Mouse (Mus musculus) spleen, adult 2 months (tissue): ENCODE data around the gene Junb. TPM values are rescaled to one million over a fixed set of nuclear protein-coding genes. Genes with fewer than 3 reads are reported as not detected.

ENCODE experiments used
- DNase-seq, 2 experiments: peaks; one replicate each; pipeline versions ENCODE4 v3.0.0 to v3.0.0-alpha.2; 2012 to 2021; ENCODE audit warnings: low spot score in 2 of 2, low read depth in 1 of 2
- H3K27ac ChIP-seq: fragments of 200-500 bp; 2 replicates; pipeline ENCODE4 v1.5.1; 2012; ENCODE audit warnings: low read length, inconsistent platforms; ENCODE audit not compliant: insufficient read depth
- H3K27me3 ChIP-seq: fragments of 200-500 bp; 2 replicates; pipeline ENCODE4 v1.6.1; 2012; ENCODE audit warnings: mild to moderate bottlenecking, moderate library complexity, low read length, inconsistent platforms; ENCODE audit not compliant: control insufficient read depth, insufficient read depth
- H3K36me3 ChIP-seq: fragments of 200-500 bp; 2 replicates; pipeline ENCODE4 v1.6.1; 2012; ENCODE audit warnings: mild to moderate bottlenecking, low read length, inconsistent platforms; ENCODE audit not compliant: control insufficient read depth, insufficient read depth
- H3K4me1 ChIP-seq: fragments of 200-500 bp; 2 replicates; pipeline ENCODE4 v1.6.1; 2011; ENCODE audit warnings: inconsistent platforms; ENCODE audit not compliant: control insufficient read depth, insufficient read depth, insufficient read length
- H3K4me3 ChIP-seq: fragments of 200-500 bp; 2 replicates; pipeline ENCODE4 v1.5.1; 2011; ENCODE audit warnings: mild to moderate bottlenecking, inconsistent platforms; ENCODE audit not compliant: insufficient read depth, insufficient read length; ENCODE audit errors: extremely low read depth
- CTCF ChIP-seq: fragments of 200-500 bp; IDR thresholded peaks from 2 replicates; pipeline ENCODE4 v1.5.1; 2011; ENCODE audit warnings: mild to moderate bottlenecking, inconsistent platforms; ENCODE audit not compliant: insufficient read depth, insufficient read length, insufficient replicate concordance; ENCODE audit errors: extremely low read depth
- POLR2A ChIP-seq: fragments of 200-500 bp; IDR thresholded peaks from 2 replicates; pipeline ENCODE4 v1.6.1; 2011; ENCODE audit warnings: low read depth, low read length, inconsistent platforms
- WGBS: fragments of 180-500 bp; shearing (Covaris S2); methylation state at CpG from one replicate; pipeline ENCODE4 v1.1.7; 2018; 5-methylcytosine and 5-hydroxymethylcytosine counted together
- polyA plus RNA-seq: library from polyadenylated mRNA; depleted of rRNA; stranded (reverse); fragments of >200 nt; gene quantifications from 2 replicates; pipeline ENCODE4 v1.2.3, GENCODE M21; 2012

Junb gene
- polyA plus RNA-seq, 1 experiment: 89.2 TPM

- H3K27ac ChIP-seq: no peak overlapping the region
- H3K27me3 ChIP-seq: no peaks in the 10 kb centered on the region
- H3K36me3 ChIP-seq: peaks cover 15% of the 10 kb centered on the region
- H3K4me3 ChIP-seq: no peak overlapping the region
- peaks cover 6% of the 10 kb centered on the region; the same call in 1 of the 2 replicates for H3K4me1 ChIP-seq
- 93% methylated on average over 3 of the region's 3 CpGs for WGBS
- TF ChIP-seq CTCF (no peak), POLR2A (no peak)
- no peak for DNase-seq
These were observed 43.1 kb upstream of the Junb start for GRCm38 (mm10) chr8:85021514-85022055.

GRCm38 (mm10) chr8:85017209-85017608, 38.7 kb upstream of the Junb start:
- H3K36me3 ChIP-seq: peaks cover 15% of the 10 kb centered on the region
- 87% methylated on average over 5 of the region's 5 CpGs for WGBS

GRCm38 (mm10) chr8:85016724-85017123, 38.2 kb upstream of the Junb start:
- no peak for TF ChIP-seq POLR2A
- no peak for TF ChIP-seq CTCF
- H3K36me3 ChIP-seq: peaks cover 15% of the 10 kb centered on the region
- no peak for DNase-seq
- H3K4me3 ChIP-seq: no peak overlapping the region
- H3K4me1 ChIP-seq: no peaks in the 10 kb centered on the region; the same call in 1 of the 2 replicates
- WGBS: 81% methylated on average over 10 of the region's 10 CpGs
- H3K27ac ChIP-seq: no peak overlapping the region
- H3K27me3 ChIP-seq: peaks cover 6% of the 10 kb centered on the region

More at GRCm38 (mm10) chr8:85017209-85017608, 38.7 kb upstream of the Junb start:
- Histone ChIP-seq H3K4me3 (no peak overlapping the region), H3K27ac (no peak overlapping the region), H3K27me3 (peaks cover 6% of the 10 kb centered on the region), H3K4me1 (no peaks in the 10 kb centered on the region; the same call in 1 of the 2 replicates)
- TF ChIP-seq POLR2A (no peak), CTCF (no peak)
- no peak for DNase-seq

- H3K36me3 ChIP-seq: peaks cover 12% of the 10 kb centered on the region
- WGBS: 64% methylated on average over 2 of the region's 2 CpGs
- no peak for TF ChIP-seq CTCF
- no peak for TF ChIP-seq POLR2A
- DNase-seq: no peak
- peaks cover 8% of the 10 kb centered on the region for H3K27me3 ChIP-seq
- peak within 1 kb of the TSS; percentile 41; the same call in 1 of the 2 replicates for H3K4me3 ChIP-seq
- no peaks in the 10 kb centered on the region; the same call in 1 of the 2 replicates for H3K4me1 ChIP-seq
- no peak within 1 kb of the TSS for H3K27ac ChIP-seq
These were observed 35.9 kb upstream of the Junb start, which contains the start of gene Best2 for GRCm38 (mm10) chr8:85014431-85014830. Best2 (minus strand) TSS chr8:85014531.

- Histone ChIP-seq H3K4me3 (peak overlapping the region; percentile 41; the same call in 1 of the 2 replicates), H3K4me1 (no peaks in the 10 kb centered on the region; the same call in 1 of the 2 replicates), H3K27ac (no peak overlapping the region), H3K27me3 (peaks cover 10% of the 10 kb centered on the region), H3K36me3 (peaks cover 6% of the 10 kb centered on the region)
- TF ChIP-seq CTCF (peak; percentile 56; the same call in 1 of the 2 replicates), POLR2A (no peak)
- peak; percentile 51 to 76 for DNase-seq
- WGBS: 7% methylated on average over 26 of the region's 26 CpGs
These were observed 34.8 kb upstream of the Junb start for GRCm38 (mm10) chr8:85013230-85013840.

GRCm38 (mm10) chr8:85011242-85011641, 32.7 kb upstream of the Junb start:
- Histone ChIP-seq H3K4me3 (no peak overlapping the region), H3K27me3 (peaks cover 10% of the 10 kb centered on the region), H3K27ac (no peak overlapping the region), H3K4me1 (no peaks in the 10 kb centered on the region; the same call in 1 of the 2 replicates), H3K36me3 (no peaks in the 10 kb centered on the region)
- DNase-seq: no peak
- TF ChIP-seq CTCF (no peak), POLR2A (no peak)
- 12% methylated on average over 28 of the region's 28 CpGs for WGBS

GRCm38 (mm10) chr8:85007686-85008085, 29.2 kb upstream of the Junb start:
- TF ChIP-seq POLR2A: no peak
- TF ChIP-seq CTCF: 0 out of 2 replicates have a peak, but pooled peaks have one; percentile 31
- H3K4me3 ChIP-seq: no peak overlapping the region
- WGBS: 33% methylated on average over 25 of the region's 25 CpGs
- no peaks in the 10 kb centered on the region for H3K4me1 ChIP-seq
- no peaks in the 10 kb centered on the region for H3K36me3 ChIP-seq
- peak in 1 of 2 experiments; percentile 20 for DNase-seq
- peaks cover 5% of the 10 kb centered on the region; the same call in 1 of the 2 replicates for H3K27me3 ChIP-seq
- H3K27ac ChIP-seq: no peak overlapping the region
